Comparison of ENCODE assay signal across 24 mouse cellular contexts in the genomic region with DNA sequence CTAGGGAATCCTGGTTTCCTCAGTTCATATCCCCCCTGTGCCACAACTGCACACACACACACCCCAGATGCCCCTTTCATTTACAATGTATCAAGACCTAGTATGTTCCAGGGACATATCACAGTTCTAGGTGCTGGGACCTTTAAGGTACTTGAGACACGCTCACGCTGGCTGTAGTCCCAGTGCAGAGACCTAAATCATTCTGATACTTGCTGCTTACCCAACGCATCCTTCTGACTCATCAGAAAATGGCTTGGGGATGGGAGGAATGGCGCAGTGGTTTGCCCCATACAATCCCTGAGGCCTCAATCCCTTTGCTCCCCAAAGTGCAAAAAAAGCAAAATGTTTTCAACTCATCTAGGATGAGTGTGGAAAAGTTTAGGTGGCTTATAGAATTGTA. TPM values are rescaled to one million over a fixed set of nuclear protein-coding genes. Genes with fewer than 3 reads are reported as not detected.
"Had no signal": no experiment of that assay in that cellular context is flagged by ENCODE, and none has a peak within 500 bp of the region (broad histone marks: within the 10 kb centered on the region; RNA-seq: fewer than 3 reads in every experiment).

No protein-coding gene starts in this region.

- H3K4me2 ChIP-seq: limb, embryonic 12.5 days; limb, embryonic 15.5 days; liver, embryonic 11.5 days; lung, embryonic 14.5 days; midbrain, embryonic 12.5 days; midbrain, embryonic 15.5 days; neural tube, embryonic 12.5 days; neural tube, embryonic 15.5 days had no signal

- H3K4me1 ChIP-seq: limb, embryonic 12.5 days; limb, embryonic 15.5 days; midbrain, embryonic 12.5 days; midbrain, embryonic 15.5 days; neural tube, embryonic 12.5 days; neural tube, embryonic 15.5 days had no signal

- H3K27me3 ChIP-seq: limb, embryonic 12.5 days; limb, embryonic 15.5 days; midbrain, embryonic 12.5 days; midbrain, embryonic 15.5 days; neural tube, embryonic 12.5 days; neural tube, embryonic 15.5 days had no signal

- H3K9ac ChIP-seq: limb, embryonic 12.5 days; limb, embryonic 15.5 days; liver, embryonic 14.5 days; liver, postnatal 0 days; lung, embryonic 14.5 days; midbrain, embryonic 12.5 days; midbrain, embryonic 15.5 days; neural tube, embryonic 12.5 days; neural tube, embryonic 15.5 days had no signal

- H3K9me3 ChIP-seq: limb, embryonic 12.5 days; limb, embryonic 15.5 days; midbrain, embryonic 12.5 days; midbrain, embryonic 15.5 days; neural tube, embryonic 12.5 days; neural tube, embryonic 15.5 days had no signal

- H3K27ac ChIP-seq: kidney, postnatal 0 days; layer of hippocampus, adult 2 months; limb, embryonic 12.5 days; limb, embryonic 15.5 days; liver, embryonic 14.5 days; macrophage; midbrain, embryonic 12.5 days; midbrain, embryonic 15.5 days; neural tube, embryonic 12.5 days; neural tube, embryonic 15.5 days; stomach, postnatal 0 days had no signal

- H3K36me3 ChIP-seq: limb, embryonic 12.5 days; limb, embryonic 15.5 days; midbrain, embryonic 12.5 days; midbrain, embryonic 15.5 days; neural tube, embryonic 12.5 days; neural tube, embryonic 15.5 days had no signal

- ATAC-seq: liver, postnatal 0 days; midbrain, embryonic 15.5 days had no signal

- DNase-seq: kidney, postnatal 25 days; layer of hippocampus, adult 9-11 months; left cerebral cortex, postnatal 4 days; liver, postnatal 0 days; lung, embryonic 14.5 days; right cerebral cortex, adult 18-20 months; right cerebral cortex, postnatal 14 days; right cerebral cortex, postnatal 4 days; thymus, adult 18-20 months; thymus, postnatal 36 days had no signal

- H3K4me3 ChIP-seq: layer of hippocampus, adult 2 months; limb, embryonic 12.5 days; limb, embryonic 15.5 days; midbrain, embryonic 12.5 days; midbrain, embryonic 15.5 days; neural tube, embryonic 12.5 days; neural tube, embryonic 15.5 days had no signal

RNA-seq across cellular contexts. Expression of gene Cers3, which starts 8.8 kb away (rescaled TPM):
- total RNA-seq: megakaryocyte, adult 5-6 weeks had no signal
- polyA plus RNA-seq: large intestine, adult 2 months; liver, postnatal 0 days; macrophage had no signal
